Mouse (Mus musculus) lung, postnatal 4 days (tissue): ENCODE results near the gene Arl6ip1.

Source experiments
- DNase-seq, 2 experiments: peaks; one replicate each; pipeline ENCODE4 v3.0.0; 2021

Gene Arl6ip1

GRCm38 (mm10) chr7:118115877-118116568 lies 13.4 kb downstream of the Arl6ip1 start, which contains the start of gene Rps15a:
Gene Rps15a (minus strand): TSS chr7:118116188.
- DNase-seq = peak; percentile 95

GRCm38 (mm10) chr7:118115533-118115876 lies 14.0 kb downstream of the Arl6ip1 start:
- no peak for DNase-seq

- DNase-seq = no peak
Measured at GRCm38 (mm10) chr7:118113541-118114297, 15.7 kb downstream of the Arl6ip1 start.

- no peak for DNase-seq
Measured at GRCm38 (mm10) chr7:118111128-118111527, 18.3 kb downstream of the Arl6ip1 start.

- DNase-seq = no peak
Measured at GRCm38 (mm10) chr7:118107671-118108070, 21.8 kb downstream of the Arl6ip1 start.

GRCm38 (mm10) chr7:118104458-118105052 lies 24.9 kb downstream of the Arl6ip1 start:
- DNase-seq = no peak

GRCm38 (mm10) chr7:118103462-118104379 lies 25.7 kb downstream of the Arl6ip1 start:
- DNase-seq = no peak

GRCm38 (mm10) chr7:118102678-118103461 lies 26.6 kb downstream of the Arl6ip1 start:
- DNase-seq = no peak

GRCm38 (mm10) chr7:118102231-118102630 lies 27.2 kb downstream of the Arl6ip1 start:
- DNase-seq = peak in 1 of 2 experiments; percentile 47

- DNase-seq = no peak
Measured at GRCm38 (mm10) chr7:118097615-118098014, 31.8 kb downstream of the Arl6ip1 start.

- DNase-seq = no peak
Measured at GRCm38 (mm10) chr7:118079987-118080386, 49.5 kb downstream of the Arl6ip1 start.

GRCm38 (mm10) chr7:118079097-118079496 lies 50.4 kb downstream of the Arl6ip1 start:
- no peak for DNase-seq
